Mouse (Mus musculus): Measurements from ENCODE around the gene Knl1. TPM values are rescaled to one million over a fixed set of nuclear protein-coding genes. Genes with fewer than 3 reads are reported as not detected.
A peak's percentile ranks its signal among the peaks of the same experiment; 100 is the strongest.

Knl1 gene
- polyA plus RNA-seq, 1 experiment from 2014 or later: 58.1 TPM

DNA sequence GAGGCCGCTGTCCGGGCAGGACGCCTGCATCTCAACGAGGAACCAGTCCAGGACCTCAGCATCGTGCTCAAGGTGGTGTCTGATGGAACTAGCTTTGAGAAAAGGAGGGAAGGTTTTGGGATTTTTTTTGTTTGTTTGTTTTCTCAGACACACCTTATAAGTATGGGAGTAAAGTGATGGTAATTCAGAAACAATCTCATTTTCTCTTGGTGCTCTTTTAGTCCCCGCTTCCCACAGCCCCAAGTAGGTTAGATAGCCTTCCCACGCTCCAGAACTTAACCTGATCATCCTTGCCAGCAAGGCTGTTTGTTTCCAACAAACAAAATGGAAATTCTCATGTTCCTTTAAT is 11.5 kb upstream of the Knl1 start:
- H3K9me3 ChIP-seq (ENCODE audit: low read depth, low read length): no peaks in the 10 kb centered on the region
- no peaks in the 10 kb centered on the region for H3K27me3 ChIP-seq (ENCODE audit: insufficient read depth, low read length)
- H3K9ac ChIP-seq: peak overlapping the region; percentile 84
- no peak overlapping the region; the same call in 1 of the 2 replicates for H3K27ac ChIP-seq (ENCODE audit: low read depth)
- H3K4me1 ChIP-seq (ENCODE audit: insufficient read depth): no peaks in the 10 kb centered on the region
- no peak for TF ChIP-seq CTCF (IDR thresholded peaks at IDR 0.05; ENCODE audit: low read depth)
- DNase-seq (no peak), ATAC-seq (ENCODE audit: insufficient read depth) (peak; percentile 47; the same call in 1 of the 2 replicates)
- peak overlapping the region; percentile 94 for H3K4me3 ChIP-seq (ENCODE audit: low read depth, low read length)
- peak overlapping the region; percentile 66 for H3K4me2 ChIP-seq
- peaks cover 24% of the 10 kb centered on the region for H3K36me3 ChIP-seq (ENCODE audit: insufficient read depth)
- 9% methylated on average over 7 of the region's 7 CpGs for WGBS

DNA sequence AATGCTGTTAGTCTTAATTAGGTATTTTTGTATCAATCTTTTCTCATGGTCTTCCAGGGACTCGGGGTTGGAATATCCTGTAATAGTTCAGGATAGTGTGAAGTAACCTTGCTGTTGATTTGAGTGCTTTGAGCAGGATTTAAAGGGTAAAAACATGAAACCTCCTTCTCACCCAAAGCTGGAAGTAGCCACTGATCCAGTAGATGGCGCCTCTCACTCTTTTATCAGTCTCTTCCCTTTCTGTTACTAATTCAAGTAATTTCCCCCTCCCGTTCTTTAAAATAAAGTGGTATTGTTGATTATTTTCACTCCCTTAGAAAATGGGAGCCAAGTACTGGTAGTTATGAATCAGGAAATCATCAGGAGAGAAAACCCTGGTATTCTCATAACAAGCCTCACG is 6.0 kb upstream of the Knl1 start:
- Histone ChIP-seq H3K4me1 (ENCODE audit: insufficient read depth) (no peaks in the 10 kb centered on the region), H3K4me3 (ENCODE audit: low read depth, low read length) (no peak overlapping the region), H3K36me3 (ENCODE audit: insufficient read depth) (peaks cover 38% of the 10 kb centered on the region), H3K9me3 (ENCODE audit: low read depth, low read length) (no peaks in the 10 kb centered on the region), H3K27me3 (ENCODE audit: insufficient read depth, low read length) (no peaks in the 10 kb centered on the region), H3K4me2 (no peak overlapping the region), H3K27ac (ENCODE audit: low read depth) (no peak overlapping the region), H3K9ac (no peak overlapping the region)
- 45% methylated on average over 4 of the region's 4 CpGs for WGBS
- peak; percentile 72 for DNase-seq
- TF ChIP-seq CTCF (IDR thresholded peaks at IDR 0.05; ENCODE audit: low read depth): peak; percentile 53
- ATAC-seq (ENCODE audit: insufficient read depth): no peak

DNA sequence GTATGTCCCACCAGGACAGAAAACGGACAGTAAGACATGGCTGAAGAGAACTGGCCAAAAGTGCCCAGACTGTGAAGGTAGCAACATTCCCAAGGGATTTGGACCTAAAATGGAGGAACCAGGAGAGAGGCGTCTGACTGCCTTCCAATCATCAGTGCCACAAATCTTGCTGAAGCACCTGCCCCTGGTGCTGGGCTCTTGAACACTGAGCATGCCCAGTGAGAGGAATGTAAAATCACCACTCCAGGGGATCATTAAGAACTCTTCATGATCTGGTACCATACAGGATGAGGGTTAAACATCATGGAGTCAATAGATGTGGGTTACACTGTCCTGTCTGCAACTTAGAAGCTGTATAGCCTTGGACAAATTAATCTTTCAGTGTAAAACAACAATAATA is 1.8 kb upstream of the Knl1 start:
- no peak for DNase-seq
- Histone ChIP-seq H3K4me3 (ENCODE audit: low read depth, low read length) (no peak overlapping the region), H3K4me1 (ENCODE audit: insufficient read depth) (no peaks in the 10 kb centered on the region), H3K36me3 (ENCODE audit: insufficient read depth) (peaks cover 14% of the 10 kb centered on the region; the same call in 1 of the 2 replicates), H3K27ac (ENCODE audit: low read depth) (no peak overlapping the region), H3K9me3 (ENCODE audit: low read depth, low read length) (no peaks in the 10 kb centered on the region), H3K9ac (no peak overlapping the region), H3K4me2 (no peak overlapping the region), H3K27me3 (ENCODE audit: insufficient read depth, low read length) (no peaks in the 10 kb centered on the region)
- ATAC-seq (ENCODE audit: insufficient read depth): no peak
- no peak for TF ChIP-seq CTCF (IDR thresholded peaks at IDR 0.05; ENCODE audit: low read depth)
- 63% methylated on average over 2 of the region's 2 CpGs for WGBS

DNA sequence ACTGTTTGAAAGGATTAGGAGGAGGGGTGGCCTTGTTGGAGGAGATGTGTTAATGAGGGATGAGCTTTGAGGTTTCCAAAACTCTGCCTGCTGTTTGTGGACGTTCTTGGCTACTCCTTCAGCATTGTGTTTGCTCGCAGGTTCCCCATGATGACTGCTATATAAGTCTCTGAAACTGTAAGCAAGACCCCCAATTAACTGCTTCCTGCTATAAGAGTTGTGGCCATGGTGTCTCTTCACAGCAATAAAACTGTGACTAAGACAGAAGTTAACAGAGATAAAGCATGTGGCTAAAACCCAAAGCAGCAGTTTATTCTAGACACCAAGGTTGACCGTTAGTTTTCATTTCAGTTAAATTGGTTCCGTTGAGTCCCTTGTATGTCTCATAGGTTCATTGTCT is 930 bp downstream of the Knl1 start:
- peak overlapping the region; percentile 88 for H3K27ac ChIP-seq (ENCODE audit: low read depth)

DNA sequence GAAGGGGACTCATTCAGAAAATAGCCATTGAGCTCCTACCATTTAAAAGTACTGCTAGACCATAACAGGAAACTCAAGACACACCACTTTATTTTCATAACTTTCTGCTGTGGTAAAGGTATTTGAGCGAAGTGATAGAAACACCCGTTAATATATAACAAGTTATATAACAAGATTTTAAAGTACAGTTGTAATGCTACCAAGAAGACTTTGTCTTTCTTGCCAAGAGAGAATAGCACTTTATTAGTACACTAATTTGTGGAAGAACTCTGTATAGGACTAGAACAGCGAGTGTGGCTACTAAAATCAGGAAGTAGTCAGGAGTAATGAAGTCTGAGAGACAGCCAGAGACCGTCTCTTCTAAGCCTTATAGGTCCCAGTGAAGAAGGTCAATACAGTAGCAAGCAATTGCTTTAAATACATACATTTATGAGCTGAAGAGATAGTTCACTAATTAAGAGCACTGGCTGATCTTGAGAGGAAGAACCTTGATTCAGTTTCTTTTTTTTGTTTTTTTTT is 3.3 kb downstream of the Knl1 start:
- Histone ChIP-seq H3K4me1 (ENCODE audit: insufficient read depth) (no peaks in the 10 kb centered on the region), H3K4me2 (no peak overlapping the region), H3K36me3 (ENCODE audit: insufficient read depth) (no peaks in the 10 kb centered on the region), H3K4me3 (ENCODE audit: low read depth, low read length) (no peak overlapping the region), H3K27ac (ENCODE audit: low read depth) (no peak overlapping the region), H3K9ac (no peak overlapping the region), H3K27me3 (ENCODE audit: insufficient read depth, low read length) (no peaks in the 10 kb centered on the region), H3K9me3 (ENCODE audit: low read depth, low read length) (no peaks in the 10 kb centered on the region)
- no peak for DNase-seq
- WGBS: 89% methylated on average over 4 of the region's 4 CpGs
- ATAC-seq (ENCODE audit: insufficient read depth): no peak
- TF ChIP-seq CTCF (IDR thresholded peaks at IDR 0.05; ENCODE audit: low read depth): no peak

More for the DNA sequence above, 930 bp downstream of the Knl1 start:
- no peaks in the 10 kb centered on the region for H3K27me3 ChIP-seq (ENCODE audit: insufficient read depth, low read length)
- peak overlapping the region; percentile 65 for H3K9ac ChIP-seq
- TF ChIP-seq CTCF (IDR thresholded peaks at IDR 0.05; ENCODE audit: low read depth): no peak
- ATAC-seq (ENCODE audit: insufficient read depth) (no peak), DNase-seq (peak; percentile 19)
- WGBS: 16% methylated on average over 4 of the region's 4 CpGs
- peak overlapping the region; percentile 55 for H3K4me2 ChIP-seq
- no peaks in the 10 kb centered on the region for H3K36me3 ChIP-seq (ENCODE audit: insufficient read depth)
- H3K9me3 ChIP-seq (ENCODE audit: low read depth, low read length): no peaks in the 10 kb centered on the region
- no peaks in the 10 kb centered on the region for H3K4me1 ChIP-seq (ENCODE audit: insufficient read depth)
- peak overlapping the region; percentile 64 for H3K4me3 ChIP-seq (ENCODE audit: low read depth, low read length)

DNA sequence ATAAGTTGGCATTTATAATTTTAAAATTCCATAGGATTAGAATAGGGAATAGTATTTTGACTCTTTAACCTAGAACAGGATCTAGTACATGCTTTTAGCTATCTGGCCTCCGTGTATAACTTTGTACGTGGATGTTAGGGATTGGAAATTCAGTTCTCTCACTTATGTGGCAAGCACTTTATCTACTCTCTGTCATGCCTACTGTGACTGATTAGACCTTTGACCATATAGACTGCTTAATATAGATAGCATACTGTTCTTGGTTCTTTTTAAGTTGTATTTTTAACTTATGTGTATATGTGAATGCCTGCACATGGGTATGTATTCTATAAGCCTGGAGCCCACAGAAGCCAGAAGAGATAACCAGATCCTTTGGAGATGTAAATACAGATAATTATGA is 13.2 kb downstream of the Knl1 start:
- Histone ChIP-seq H3K4me2 (no peak overlapping the region), H3K36me3 (ENCODE audit: insufficient read depth) (peaks cover 30% of the 10 kb centered on the region), H3K9me3 (ENCODE audit: low read depth, low read length) (no peaks in the 10 kb centered on the region), H3K4me3 (ENCODE audit: low read depth, low read length) (no peak overlapping the region), H3K27me3 (ENCODE audit: insufficient read depth, low read length) (no peaks in the 10 kb centered on the region), H3K9ac (no peak overlapping the region), H3K27ac (ENCODE audit: low read depth) (no peak overlapping the region), H3K4me1 (ENCODE audit: insufficient read depth) (no peaks in the 10 kb centered on the region)
- DNase-seq (no peak), ATAC-seq (ENCODE audit: insufficient read depth) (no peak)
- no peak for TF ChIP-seq CTCF (IDR thresholded peaks at IDR 0.05; ENCODE audit: low read depth)
- 89% methylated on average over 2 of the region's 2 CpGs for WGBS

DNA sequence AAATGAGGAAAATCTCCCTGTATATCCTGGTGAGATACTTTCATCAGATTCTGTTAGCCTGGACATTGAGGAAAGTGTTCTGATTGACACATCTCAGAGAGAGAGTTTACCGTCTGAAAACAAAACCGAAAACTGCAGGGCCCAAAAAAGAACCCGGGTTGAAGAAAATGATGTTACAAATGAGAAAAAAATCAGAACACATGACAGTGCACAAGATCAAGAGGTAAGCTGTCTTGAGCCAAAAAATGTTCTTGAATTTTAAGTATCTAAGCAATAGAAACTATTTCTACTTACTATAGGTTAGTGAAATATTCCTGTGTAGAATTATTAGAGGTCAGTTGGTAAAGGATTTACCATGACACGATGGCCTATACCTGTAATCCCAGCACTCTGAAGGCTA is 25.5 kb downstream of the Knl1 start:
- no peak for TF ChIP-seq CTCF (IDR thresholded peaks at IDR 0.05; ENCODE audit: low read depth)
- Histone ChIP-seq H3K27ac (ENCODE audit: low read depth) (no peak overlapping the region), H3K36me3 (ENCODE audit: insufficient read depth) (peaks cover 65% of the 10 kb centered on the region), H3K27me3 (ENCODE audit: insufficient read depth, low read length) (no peaks in the 10 kb centered on the region), H3K4me1 (ENCODE audit: insufficient read depth) (no peaks in the 10 kb centered on the region), H3K9me3 (ENCODE audit: low read depth, low read length) (no peaks in the 10 kb centered on the region), H3K4me3 (ENCODE audit: low read depth, low read length) (no peak overlapping the region), H3K4me2 (no peak overlapping the region), H3K9ac (no peak overlapping the region)
- 88% methylated on average over 4 of the region's 4 CpGs for WGBS
- no peak for ATAC-seq (ENCODE audit: insufficient read depth)
- no peak for DNase-seq

DNA sequence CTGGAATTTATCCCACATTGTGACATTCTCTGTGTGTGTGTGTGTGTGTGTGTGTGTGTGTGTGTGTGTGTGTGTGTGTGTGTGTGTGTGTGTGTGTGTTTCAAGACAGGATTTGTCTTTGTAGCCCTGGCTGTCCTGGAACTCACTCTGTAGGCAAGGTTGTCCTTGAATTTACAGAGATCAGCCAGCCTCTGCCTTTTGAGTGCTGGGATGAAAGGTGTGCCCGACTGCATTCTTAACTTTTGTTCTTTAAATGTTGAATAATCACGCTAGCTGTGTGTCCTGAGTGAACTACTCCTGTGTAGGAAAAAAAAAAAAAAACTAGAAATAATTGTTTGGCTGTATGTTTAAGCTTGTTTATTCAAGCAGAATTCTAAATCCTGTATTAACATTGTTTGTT is 39.2 kb downstream of the Knl1 start:
- H3K9ac ChIP-seq: no peak overlapping the region
- no peak for TF ChIP-seq CTCF (IDR thresholded peaks at IDR 0.05; ENCODE audit: low read depth)
- H3K36me3 ChIP-seq (ENCODE audit: insufficient read depth): peaks cover 55% of the 10 kb centered on the region
- no peak overlapping the region for H3K4me2 ChIP-seq
- 91% methylated on average over 2 of the region's 2 CpGs for WGBS
- no peaks in the 10 kb centered on the region for H3K27me3 ChIP-seq (ENCODE audit: insufficient read depth, low read length)
- ATAC-seq (ENCODE audit: insufficient read depth): no peak
- H3K27ac ChIP-seq (ENCODE audit: low read depth): no peak overlapping the region
- no peak overlapping the region for H3K4me3 ChIP-seq (ENCODE audit: low read depth, low read length)
- no peaks in the 10 kb centered on the region for H3K4me1 ChIP-seq (ENCODE audit: insufficient read depth)
- no peaks in the 10 kb centered on the region for H3K9me3 ChIP-seq (ENCODE audit: low read depth, low read length)
- DNase-seq: no peak
